Mouse (Mus musculus) leukemia stem cell, adult 10-12 weeks (primary cell): ENCODE data around the gene Slc1a4. TPM values are rescaled to one million over a fixed set of nuclear protein-coding genes. Genes with fewer than 3 reads are reported as not detected.

Source experiments
- polyA plus RNA-seq: library from polyadenylated mRNA; stranded (reverse); fragments of >175 nt; gene quantifications from 2 replicates; pipeline ENCODE4 v1.2.3, GENCODE M21; 2012; ENCODE audit warnings: low replicate concordance

The Slc1a4 gene
- polyA plus RNA-seq: 1.7 and 2.8 TPM in 2 replicates

GRCm38 (mm10) chr11:20332561-20333514 is at the start of gene Slc1a4:
TSS of gene Slc1a4 (minus strand) at chr11:20332713.

Other genes starting within 250 kb of the Slc1a4 start
- gene Actr2, start 219.8 kb downstream of the Slc1a4 start, polyA plus RNA-seq: 29.6 and 52.3 TPM in 2 replicates
- 18.1 and 23.4 TPM in 2 replicates for gene Rab1a, start 131.3 kb downstream of the Slc1a4 start, polyA plus RNA-seq
- gene Cep68, start 83.3 kb downstream of the Slc1a4 start, polyA plus RNA-seq: 11.1 and 17.0 TPM in 2 replicates
- gene Sertad2, start 210.5 kb upstream of the Slc1a4 start, polyA plus RNA-seq: 53.8 and 104 TPM in 2 replicates